Mouse (Mus musculus) lung, embryonic 16.5 days (tissue): ENCODE measurements around the gene Ankrd28. TPM values are rescaled to one million over a fixed set of nuclear protein-coding genes. Genes with fewer than 3 reads are reported as not detected.

Experiments
- ATAC-seq: fragments of 200-750 bp; cut with Nextera tagmentation; 2 replicates; pipeline ENCODE4 v1.8.0; 2017; ENCODE audit warnings: low read depth, mild to moderate bottlenecking, moderate library complexity
- H3K27ac ChIP-seq: fragments of 300-500 bp; sonication (generic); 2 replicates; pipeline ENCODE4 v1.5.1; 2014; ENCODE audit warnings: mild to moderate bottlenecking, control low read depth, low read length
- H3K27me3 ChIP-seq: fragments of 300-500 bp; sonication (generic); 2 replicates; pipeline ENCODE4 v1.6.1; 2014; ENCODE audit warnings: low read depth, low read length, mixed read lengths; ENCODE audit not compliant: control insufficient read depth, insufficient read depth
- H3K36me3 ChIP-seq: fragments of 300-500 bp; sonication (generic); 2 replicates; pipeline ENCODE4 v1.6.1; 2014; ENCODE audit warnings: low read length; ENCODE audit not compliant: control insufficient read depth, insufficient read depth
- H3K4me1 ChIP-seq: fragments of 300-500 bp; sonication (generic); replicated peaks from 2 replicates; pipeline ENCODE4 v1.6.1; 2014; ENCODE audit warnings: low read length, mixed read lengths; ENCODE audit not compliant: control insufficient read depth, insufficient read depth
- H3K4me2 ChIP-seq: fragments of 300-500 bp; sonication (generic); 2 replicates; pipeline ENCODE4 v1.6.1; 2014; ENCODE audit warnings: low read depth, low read length, control low read depth
- H3K4me3 ChIP-seq: fragments of 300-500 bp; sonication (generic); 2 replicates; pipeline ENCODE4 v1.5.1; 2014; ENCODE audit warnings: mild to moderate bottlenecking, low read length, control low read depth
- H3K9ac ChIP-seq: fragments of 300-500 bp; sonication (generic); 2 replicates; pipeline ENCODE4 v1.6.1; 2014; ENCODE audit warnings: low read length, control low read depth
- H3K9me3 ChIP-seq: fragments of 300-500 bp; sonication (generic); 2 replicates; pipeline ENCODE4 v1.6.1; 2016; ENCODE audit warnings: low read length; ENCODE audit not compliant: control insufficient read depth
- WGBS: fragments of 180-500 bp; shearing (Covaris S2); extraction: QIAGEN DNeasy Blood & Tissue Kit; methylation state at CpG from one replicate; pipeline ENCODE4 v1.1.7; 2014; 5-methylcytosine and 5-hydroxymethylcytosine counted together
- polyA plus RNA-seq: library from polyadenylated mRNA; unstranded; fragments of >200 nt; fragmentation: Nextera tagmentation; extraction: Ambion mirVana; gene quantifications from 2 replicates; pipeline ENCODE4 v1.2.1, GENCODE M21; 2015

Ankrd28 gene
- polyA plus RNA-seq, 1 experiment from 2014 or later: 7.0 TPM

DNA sequence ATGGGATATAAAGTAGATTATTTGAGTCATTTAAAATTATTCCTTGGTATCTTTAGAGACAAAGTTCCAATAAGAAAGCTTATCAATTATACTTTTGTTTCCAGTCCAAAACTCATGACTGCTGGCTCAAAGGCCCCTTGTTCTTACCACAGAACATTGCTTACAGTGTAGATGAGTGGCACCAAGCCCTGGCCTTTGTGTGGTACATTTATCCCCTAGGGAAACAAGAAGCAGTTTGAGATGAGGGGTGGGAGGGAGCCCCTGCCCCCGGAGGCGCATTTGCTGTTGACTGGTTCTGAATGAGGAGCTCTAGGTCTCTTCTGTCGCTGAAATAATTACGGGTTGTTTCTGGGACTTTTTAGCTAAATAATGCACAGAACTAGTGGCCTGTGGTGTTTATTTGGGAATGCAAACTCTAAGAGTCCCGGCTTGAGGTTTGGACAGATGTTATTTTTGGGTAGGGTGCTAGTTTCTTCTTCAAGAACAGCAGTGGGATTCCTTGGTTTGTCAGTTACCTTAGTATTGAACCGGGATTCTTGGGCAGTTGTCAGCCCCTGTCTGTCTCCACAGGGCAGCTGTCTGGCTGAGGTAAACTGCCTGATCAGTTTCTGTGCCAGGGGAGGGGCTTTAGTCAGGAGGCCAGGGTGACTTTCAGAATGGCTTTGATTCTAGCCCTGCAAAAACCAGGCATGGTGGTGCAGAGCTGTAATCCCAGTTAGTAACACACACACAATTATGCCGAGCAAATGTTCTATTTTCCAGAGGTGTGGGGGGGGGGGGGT is 169.9 kb downstream of the Ankrd28 start:
- ATAC-seq: no peak
- H3K4me1 ChIP-seq: peaks cover 56% of the 10 kb centered on the region
- H3K4me3 ChIP-seq: no peak overlapping the region
- H3K9ac ChIP-seq: 0 out of 2 replicates have a peak overlapping the region, but pooled peaks have one; percentile 10
- peak overlapping the region; percentile 21 for H3K27ac ChIP-seq
- 76% methylated on average over 7 of the region's 7 CpGs for WGBS
- no peaks in the 10 kb centered on the region for H3K9me3 ChIP-seq
- no peaks in the 10 kb centered on the region for H3K27me3 ChIP-seq
- H3K36me3 ChIP-seq: no peaks in the 10 kb centered on the region
- H3K4me2 ChIP-seq: no peak overlapping the region

DNA sequence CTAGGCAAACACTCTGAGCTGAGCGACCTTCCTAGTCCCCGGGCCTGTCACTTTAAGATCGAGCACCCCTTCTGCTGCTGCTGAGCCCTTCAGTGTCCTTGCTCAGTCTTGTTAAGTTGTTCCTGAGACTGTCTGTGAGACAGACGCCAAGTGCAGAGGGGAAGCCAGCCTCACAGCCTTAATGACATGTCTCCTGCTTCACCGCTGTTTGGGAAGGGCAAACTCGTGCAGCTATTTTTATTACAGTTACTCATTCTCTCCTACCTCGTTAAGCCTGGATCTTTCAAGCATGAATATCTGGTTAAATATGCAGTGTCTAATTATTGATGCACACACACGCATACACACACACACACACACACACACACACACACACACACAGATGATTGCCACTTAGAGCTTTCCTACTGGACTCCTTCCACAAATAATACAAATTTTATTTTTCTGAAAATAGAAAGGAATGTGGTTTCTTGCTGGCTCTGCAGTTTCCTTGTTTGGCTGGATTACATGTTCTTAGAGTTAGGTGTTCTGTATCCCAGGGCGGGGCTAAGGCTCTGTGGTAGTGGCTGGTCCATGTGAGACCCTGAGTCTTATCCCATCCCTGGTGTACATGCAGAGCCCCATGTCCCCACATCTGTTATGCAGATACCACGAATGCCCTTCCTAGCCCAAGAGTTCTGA is 170.8 kb downstream of the Ankrd28 start:
- Histone ChIP-seq H3K4me3 (no peak overlapping the region), H3K27me3 (no peaks in the 10 kb centered on the region), H3K36me3 (no peaks in the 10 kb centered on the region), H3K9ac (no peak overlapping the region), H3K4me1 (peaks cover 47% of the 10 kb centered on the region), H3K27ac (peak overlapping the region; percentile 48; the same call in 1 of the 2 replicates), H3K9me3 (no peaks in the 10 kb centered on the region), H3K4me2 (no peak overlapping the region)
- 54% methylated on average over 10 of the region's 10 CpGs for WGBS
- ATAC-seq: no peak

DNA sequence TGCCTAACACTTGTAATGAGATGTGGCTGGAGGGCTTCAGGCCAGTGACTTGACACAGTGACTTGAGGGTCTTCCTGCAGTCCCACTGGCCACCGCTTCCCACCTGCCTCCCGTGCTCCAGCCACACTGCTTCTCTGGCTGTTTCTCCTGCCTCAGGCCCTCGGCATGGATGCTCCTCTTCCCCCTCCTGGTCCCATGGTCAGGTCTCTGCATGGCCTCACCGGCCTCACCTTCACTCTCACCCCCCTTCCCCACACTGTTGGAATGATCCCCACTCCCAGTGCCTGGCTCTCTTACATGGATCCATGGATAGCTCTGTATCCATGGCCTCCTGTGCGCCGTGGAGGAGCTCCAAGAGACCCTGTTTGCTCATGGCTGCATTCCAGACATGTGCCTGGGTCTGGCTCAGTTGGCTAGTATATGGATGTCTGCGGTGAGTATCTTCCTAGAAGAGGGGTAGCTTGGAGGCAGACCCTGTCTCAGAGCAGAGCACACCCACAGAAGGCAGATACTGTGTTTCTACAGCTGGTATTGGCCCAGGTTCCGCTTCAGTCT is 172.2 kb downstream of the Ankrd28 start:
- H3K4me3 ChIP-seq: no peak overlapping the region
- no peak overlapping the region for H3K27ac ChIP-seq
- no peak for ATAC-seq
- no peak overlapping the region for H3K9ac ChIP-seq
- H3K27me3 ChIP-seq: no peaks in the 10 kb centered on the region
- H3K36me3 ChIP-seq: no peaks in the 10 kb centered on the region
- no peaks in the 10 kb centered on the region for H3K9me3 ChIP-seq
- WGBS: 86% methylated on average over 8 of the region's 8 CpGs
- H3K4me1 ChIP-seq: peaks cover 33% of the 10 kb centered on the region
- H3K4me2 ChIP-seq: no peak overlapping the region

DNA sequence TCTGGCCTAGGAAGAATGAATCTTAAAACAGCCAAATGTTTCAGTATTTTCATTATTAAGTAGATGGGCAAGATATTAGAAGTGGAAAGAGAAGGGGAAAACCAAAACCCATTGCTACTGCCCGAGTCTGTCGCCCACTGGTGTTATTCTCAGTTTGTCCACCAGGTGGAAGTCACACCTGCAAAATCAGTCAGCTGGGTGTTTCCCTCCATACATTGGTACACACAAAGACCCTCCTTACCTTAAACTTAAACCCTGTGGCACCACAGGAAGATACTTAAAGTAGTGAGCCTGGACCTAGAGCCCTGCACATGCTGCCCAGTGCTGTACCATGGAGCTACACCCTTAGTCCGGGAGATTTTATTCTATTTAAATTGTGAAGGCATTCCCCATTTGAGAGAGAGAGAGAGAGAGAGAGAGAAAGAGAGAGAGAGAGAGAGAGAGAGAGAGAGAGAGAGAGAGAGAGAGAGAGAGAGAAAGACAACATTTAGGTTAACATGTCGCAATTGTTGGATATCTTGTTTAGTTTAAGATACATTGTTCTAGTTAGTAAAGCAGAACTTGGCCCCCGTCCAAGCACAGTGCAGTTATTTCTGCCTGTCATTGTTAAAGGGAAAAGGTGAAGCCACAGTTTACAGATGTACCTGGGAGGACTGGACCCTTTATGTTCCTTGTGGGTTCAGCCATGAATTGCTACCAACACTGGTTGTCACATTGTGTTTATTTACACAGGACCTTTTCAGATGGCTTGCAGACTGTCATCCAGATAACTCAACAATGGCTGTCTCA is 173.4 kb downstream of the Ankrd28 start:
- Histone ChIP-seq H3K9ac (no peak overlapping the region), H3K4me1 (peaks cover 22% of the 10 kb centered on the region), H3K27me3 (no peaks in the 10 kb centered on the region), H3K4me3 (no peak overlapping the region), H3K4me2 (no peak overlapping the region), H3K36me3 (no peaks in the 10 kb centered on the region), H3K27ac (no peak overlapping the region), H3K9me3 (no peaks in the 10 kb centered on the region)
- ATAC-seq: 0 out of 2 replicates have a peak, but pooled peaks have one; percentile 8
- WGBS: 20% methylated on average over 5 of the region's 5 CpGs

DNA sequence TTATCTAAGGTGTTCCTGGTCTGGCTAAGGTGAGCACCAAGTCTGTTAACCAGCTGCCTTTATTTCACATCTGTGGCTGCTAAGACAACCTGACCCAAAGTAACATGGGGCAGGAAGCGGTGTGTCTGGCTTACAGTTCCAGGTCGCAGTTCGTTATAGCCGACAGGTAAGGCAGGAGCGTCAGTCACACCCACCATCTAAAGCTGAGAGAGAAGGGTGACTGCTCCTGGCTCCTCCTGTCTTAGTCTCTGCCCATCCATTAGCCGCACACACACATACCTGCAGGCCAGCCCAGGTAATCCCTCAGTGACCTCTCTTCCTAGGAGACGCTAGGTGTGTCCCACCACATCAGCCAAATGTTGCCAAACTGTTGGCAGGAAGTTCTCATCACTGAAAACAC is 174.1 kb downstream of the Ankrd28 start:
- no peaks in the 10 kb centered on the region for H3K9me3 ChIP-seq
- no peaks in the 10 kb centered on the region for H3K27me3 ChIP-seq
- H3K9ac ChIP-seq: no peak overlapping the region
- WGBS: 58% methylated on average over 7 of the region's 7 CpGs
- no peak overlapping the region for H3K4me2 ChIP-seq
- peaks cover 21% of the 10 kb centered on the region for H3K4me1 ChIP-seq
- no peak for ATAC-seq
- H3K36me3 ChIP-seq: no peaks in the 10 kb centered on the region
- H3K27ac ChIP-seq: no peak overlapping the region
- no peak overlapping the region for H3K4me3 ChIP-seq

DNA sequence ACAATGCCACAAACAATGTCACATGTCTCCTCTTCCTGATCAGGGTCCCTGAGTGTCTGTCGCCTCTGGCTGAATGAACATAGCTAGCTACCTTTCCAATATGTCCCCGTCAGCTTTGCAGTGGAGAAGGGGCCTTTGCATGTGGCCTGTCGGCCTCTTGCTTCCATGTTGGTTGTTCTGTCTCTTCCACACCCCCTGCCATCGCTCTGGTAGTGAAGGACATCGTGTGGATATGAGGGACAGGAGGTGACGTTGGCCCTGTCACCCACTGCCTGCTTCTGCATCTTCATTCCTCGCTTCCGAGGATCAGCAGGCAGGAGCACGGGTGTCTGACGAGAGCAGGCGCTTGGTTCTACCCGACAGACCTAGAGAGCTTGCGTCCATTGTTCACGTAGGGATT is 175.0 kb downstream of the Ankrd28 start:
- H3K4me1 ChIP-seq: peaks cover 17% of the 10 kb centered on the region
- no peak overlapping the region for H3K4me2 ChIP-seq
- ATAC-seq: no peak
- H3K36me3 ChIP-seq: no peaks in the 10 kb centered on the region
- peaks cover 1% of the 10 kb centered on the region; the same call in 1 of the 2 replicates for H3K9me3 ChIP-seq
- no peak overlapping the region for H3K9ac ChIP-seq
- 77% methylated on average over 14 of the region's 14 CpGs for WGBS
- H3K27ac ChIP-seq: no peak overlapping the region
- H3K27me3 ChIP-seq: no peaks in the 10 kb centered on the region
- H3K4me3 ChIP-seq: no peak overlapping the region

DNA sequence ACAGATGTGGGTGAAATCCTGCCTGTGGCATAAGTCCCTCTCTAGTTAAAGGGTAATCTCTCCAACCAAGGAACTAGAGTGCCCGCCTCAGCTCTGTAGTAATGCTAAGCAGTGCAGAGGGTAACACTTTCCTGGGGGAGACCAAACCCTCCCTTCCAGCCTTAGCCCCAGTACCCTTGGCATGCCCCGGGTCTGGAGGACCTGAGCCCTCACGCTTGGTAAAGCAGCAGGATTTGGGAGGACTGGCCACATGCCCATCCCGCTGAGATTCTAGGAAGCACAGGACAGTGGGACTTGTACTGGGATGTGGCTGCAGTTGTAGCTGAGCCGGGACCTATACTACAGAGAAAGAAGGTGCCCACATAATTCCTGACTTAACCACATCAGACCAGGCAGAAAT is 175.6 kb downstream of the Ankrd28 start:
- Histone ChIP-seq H3K4me3 (no peak overlapping the region), H3K36me3 (no peaks in the 10 kb centered on the region), H3K9me3 (peaks cover 3% of the 10 kb centered on the region; the same call in 1 of the 2 replicates), H3K27me3 (no peaks in the 10 kb centered on the region), H3K9ac (no peak overlapping the region), H3K27ac (no peak overlapping the region), H3K4me2 (no peak overlapping the region), H3K4me1 (peaks cover 13% of the 10 kb centered on the region)
- no peak for ATAC-seq
- WGBS: 85% methylated on average over 5 of the region's 5 CpGs

DNA sequence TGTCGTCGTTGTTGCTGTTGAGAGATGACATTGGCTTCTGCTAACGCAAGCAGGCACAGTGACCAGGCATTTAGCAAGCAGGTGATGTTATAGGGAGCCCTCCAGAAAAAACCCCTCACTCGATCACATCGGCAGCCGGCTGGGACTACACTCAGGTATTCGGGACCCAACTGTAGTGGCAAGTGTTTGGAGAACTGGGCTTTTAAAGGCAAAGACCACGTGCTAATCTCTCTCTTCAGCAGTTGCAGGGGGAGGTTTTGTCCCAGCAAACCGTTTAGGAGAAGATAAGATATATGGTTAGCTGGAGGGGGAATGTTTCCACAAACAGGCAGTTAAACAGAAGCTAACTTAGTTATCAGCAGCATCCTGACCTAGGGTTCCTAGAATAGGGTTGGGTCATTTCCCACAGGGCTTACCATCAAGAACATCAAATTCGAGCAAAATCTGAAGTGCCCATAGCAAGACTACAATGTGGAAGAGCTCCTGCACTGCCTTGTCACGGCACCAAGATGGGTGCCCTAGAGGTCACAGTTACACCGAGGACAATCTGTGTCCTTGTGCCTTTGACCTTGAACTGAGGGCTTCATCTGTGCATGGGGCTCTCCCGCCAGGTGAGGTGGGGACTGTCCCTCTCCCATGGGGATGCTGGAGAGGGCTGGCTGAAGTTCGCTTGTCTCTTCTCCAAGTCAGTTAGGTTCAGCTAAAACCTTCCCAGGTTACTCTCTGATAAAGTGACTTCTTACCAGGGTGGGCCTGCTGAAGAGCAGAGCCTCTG is 177.2 kb downstream of the Ankrd28 start:
- no peak overlapping the region for H3K4me2 ChIP-seq
- H3K4me3 ChIP-seq: no peak overlapping the region
- peaks cover 3% of the 10 kb centered on the region; the same call in 1 of the 2 replicates for H3K9me3 ChIP-seq
- H3K36me3 ChIP-seq: no peaks in the 10 kb centered on the region
- H3K27me3 ChIP-seq: no peaks in the 10 kb centered on the region
- no peak for ATAC-seq
- peaks cover 5% of the 10 kb centered on the region; the same call in 1 of the 2 replicates for H3K4me1 ChIP-seq
- H3K27ac ChIP-seq: no peak overlapping the region
- H3K9ac ChIP-seq: no peak overlapping the region
- WGBS: 68% methylated on average over 14 of the region's 14 CpGs
